Mouse (Mus musculus) bone marrow, adult 2 months (tissue): ENCODE measurements around the gene Duxf3.
"Not testable (repeated sequence)": the region's sequence is repeated elsewhere in the genome, so short reads cannot be mapped to it uniquely, and the experiment has no call there.

Experiments used
- CTCF ChIP-seq: fragments of 200-500 bp; IDR thresholded peaks from 2 replicates; pipeline ENCODE4 v1.5.1; 2011; ENCODE audit warnings: low read length, control low read depth; ENCODE audit not compliant: control insufficient read depth, insufficient read depth
- POLR2A ChIP-seq: fragments of 200-500 bp; IDR thresholded peaks from 2 replicates; pipeline ENCODE4 v1.6.1; 2011; ENCODE audit warnings: low read depth, mild to moderate bottlenecking, control low read depth, low read length, borderline replicate concordance; ENCODE audit not compliant: control insufficient read depth

DNA sequence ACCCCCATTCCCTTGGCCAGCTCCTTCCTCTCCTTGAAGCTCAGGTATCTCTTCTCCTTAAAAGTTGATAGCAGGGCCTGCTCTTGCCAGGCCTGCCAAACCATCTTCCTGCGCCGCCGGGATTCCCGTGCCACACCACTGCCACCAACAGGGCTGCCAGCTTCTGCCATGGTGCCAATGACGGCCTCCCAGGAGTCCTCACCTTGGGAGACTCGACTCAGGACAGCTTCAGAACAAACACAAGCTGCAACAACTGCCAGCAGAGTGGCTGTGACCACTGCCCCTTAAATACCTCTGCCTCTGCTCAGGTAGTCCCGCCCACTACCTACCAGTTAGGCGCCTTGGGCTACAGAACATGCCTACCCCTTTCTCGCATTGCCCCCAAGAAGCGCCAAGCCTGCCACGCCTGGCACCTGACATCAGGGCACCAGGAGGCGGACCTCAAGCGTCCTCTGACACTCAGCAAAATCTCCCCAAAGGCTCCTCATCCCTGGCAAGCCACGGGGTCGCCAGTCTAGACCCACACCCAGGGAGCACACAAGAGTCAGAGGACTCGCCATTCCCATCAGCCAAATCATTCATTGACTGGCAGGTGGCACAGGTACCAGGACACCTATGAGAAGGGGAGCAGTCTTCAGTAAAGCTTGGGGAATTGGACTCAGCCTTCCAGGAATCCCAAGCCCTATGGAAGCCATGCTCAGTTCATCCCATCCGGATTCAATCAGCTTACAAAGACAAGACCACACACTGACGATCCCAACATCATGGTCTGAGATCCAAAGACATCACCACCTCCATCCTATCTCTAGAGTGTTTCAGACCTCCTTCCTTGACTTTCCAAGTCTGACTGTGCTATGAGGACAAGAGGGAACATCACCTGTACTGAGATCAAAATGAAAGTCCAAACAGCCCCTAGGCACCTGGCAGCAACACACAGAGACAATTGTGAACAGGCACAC is 7.4 kb downstream of the Duxf3 start, which contains the start of gene AW822073:
- TF ChIP-seq CTCF, POLR2A: not testable (repeated sequence)
